Mouse (Mus musculus) heart, postnatal 36 days (tissue): ENCODE measurements around the gene Ermp1. TPM values are rescaled to one million over a fixed set of nuclear protein-coding genes. Genes with fewer than 3 reads are reported as not detected.

Experiments used
- DNase-seq, 2 experiments: peaks; one replicate each; pipeline ENCODE4 v3.0.0; 2021 to 2022
- intact Hi-C: fragments of 180-260 bp; cut with DNase I; formaldehyde crosslinking; loops from one replicate; pipeline ENCODE4 v1.15.1; 2025
- total RNA-seq, 2 experiments: library from RNA; stranded (reverse); gene quantifications; 2 replicates each; pipeline ENCODE4 v1.2.3; 2021

The Ermp1 gene
- total RNA-seq, 2 experiments from 2014 or later = 8.2 to 8.6 TPM

DNA sequence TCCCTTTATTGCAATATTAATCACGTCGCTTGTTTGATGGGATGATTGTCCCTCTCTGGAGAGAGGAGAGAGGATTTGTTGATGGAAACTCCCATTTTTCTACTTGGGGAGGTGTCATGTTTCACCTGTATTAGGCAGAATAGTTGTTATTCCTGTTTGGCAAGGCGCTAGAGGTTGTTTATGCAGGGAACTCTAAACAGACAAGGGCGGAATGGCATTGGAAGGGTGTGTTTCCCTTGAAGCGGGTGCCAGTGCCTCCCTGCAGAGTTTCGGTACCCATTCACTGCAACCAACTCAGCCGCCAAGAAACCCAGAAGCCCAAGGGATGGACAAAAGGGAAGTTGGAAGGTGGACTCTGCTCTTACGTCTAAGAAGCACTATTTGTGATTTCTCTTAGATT, 15.6 kb upstream of the Ermp1 start:
- DNase-seq = no peak

DNA sequence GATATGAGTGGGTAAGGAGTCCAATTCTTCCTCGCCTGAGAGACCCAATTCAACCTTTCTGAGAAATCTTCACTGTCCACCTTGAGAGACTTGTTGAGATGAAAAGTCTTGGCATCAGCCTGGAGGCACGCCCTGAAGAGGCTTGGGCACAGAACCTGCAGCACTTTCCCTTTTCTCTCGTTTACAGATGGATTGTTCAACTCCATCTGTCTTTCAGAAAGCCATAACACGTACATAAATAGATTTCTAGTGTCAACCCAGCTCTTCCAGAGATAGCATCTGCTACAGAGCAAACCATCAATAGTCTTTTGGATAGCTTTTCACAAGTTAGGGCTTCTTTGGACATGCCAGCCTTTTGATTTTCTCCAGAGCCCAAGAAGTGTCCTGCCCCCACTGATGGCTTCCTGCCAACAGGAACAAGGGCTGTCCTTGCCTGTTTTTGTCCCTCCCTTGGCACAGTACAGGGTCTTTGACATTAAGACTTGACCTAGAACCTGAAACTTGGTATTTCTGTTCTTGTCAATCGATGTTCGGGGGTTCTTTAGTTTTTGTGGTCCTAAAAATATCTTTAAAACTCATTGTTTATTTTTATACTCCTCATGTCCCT, 13.9 kb upstream of the Ermp1 start:
- intact Hi-C loops = no loop called here
- DNase-seq = no peak

More for the DNA sequence above, 15.6 kb upstream of the Ermp1 start:
- intact Hi-C loops = no loop called here

DNA sequence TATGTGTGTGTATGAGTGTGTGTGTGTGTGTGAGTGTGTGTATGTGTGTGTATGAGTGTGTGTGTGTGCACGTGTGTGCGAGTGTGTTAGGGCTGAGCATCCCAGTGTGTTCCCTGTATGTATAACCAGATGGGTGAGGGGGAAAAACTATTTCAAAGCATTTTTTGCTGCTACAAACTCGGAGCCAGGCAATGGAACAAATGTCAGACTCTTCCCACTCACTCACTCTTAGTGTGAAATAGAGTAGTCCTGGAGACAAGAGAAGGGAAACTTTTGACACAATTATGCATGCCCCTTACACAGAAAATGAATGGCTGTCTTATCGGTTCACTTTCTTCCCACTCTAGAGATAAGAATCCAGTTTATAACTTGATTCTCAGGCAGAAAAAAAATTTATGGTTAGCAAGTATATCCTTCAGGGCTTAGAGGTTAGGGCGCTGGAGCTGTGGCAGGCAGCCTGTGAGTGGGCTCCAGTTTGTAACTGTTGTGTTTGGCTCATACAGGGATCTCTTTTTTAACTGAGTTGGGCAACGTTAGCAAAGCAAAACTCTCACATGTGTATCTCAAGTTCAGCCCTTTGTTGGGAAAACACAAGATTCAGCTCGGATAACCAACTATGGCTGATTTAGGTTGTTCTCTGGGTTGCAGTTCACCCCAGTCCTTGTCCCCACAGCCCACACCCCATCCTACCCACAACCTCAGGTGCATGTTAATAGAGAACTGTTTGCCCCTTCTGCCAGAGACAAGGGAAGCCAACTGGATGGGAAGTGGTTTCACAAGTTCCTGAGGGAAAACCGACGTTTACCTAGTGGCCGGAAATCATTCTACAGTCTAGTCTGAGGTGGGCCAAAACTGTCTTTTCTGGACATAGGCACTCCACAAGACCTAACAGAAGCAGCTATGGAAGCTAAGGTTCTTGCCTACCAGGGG, 12.9 kb upstream of the Ermp1 start:
- intact Hi-C loops = no loop called here
- no peak for DNase-seq

DNA sequence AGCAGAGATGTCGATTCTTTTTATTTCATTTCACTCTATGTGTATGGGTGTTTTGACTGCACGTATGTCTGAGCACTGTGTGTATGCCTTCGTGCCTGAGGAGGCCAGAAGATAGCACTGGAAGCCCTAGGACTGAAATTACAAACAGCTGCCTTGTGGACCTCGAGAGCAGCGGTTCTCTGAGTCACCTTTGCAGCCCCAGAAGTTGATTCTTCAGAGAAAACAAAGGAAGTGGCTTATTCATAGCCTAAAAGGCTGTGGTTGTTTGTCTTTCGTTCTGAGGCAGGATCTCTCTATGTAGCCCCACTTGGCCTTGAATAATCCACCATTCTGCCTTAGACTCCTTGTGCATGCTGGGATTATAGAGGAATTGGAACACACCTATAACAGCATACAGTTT, 11.5 kb upstream of the Ermp1 start:
- DNase-seq = no peak
- intact Hi-C loops = no loop called here

DNA sequence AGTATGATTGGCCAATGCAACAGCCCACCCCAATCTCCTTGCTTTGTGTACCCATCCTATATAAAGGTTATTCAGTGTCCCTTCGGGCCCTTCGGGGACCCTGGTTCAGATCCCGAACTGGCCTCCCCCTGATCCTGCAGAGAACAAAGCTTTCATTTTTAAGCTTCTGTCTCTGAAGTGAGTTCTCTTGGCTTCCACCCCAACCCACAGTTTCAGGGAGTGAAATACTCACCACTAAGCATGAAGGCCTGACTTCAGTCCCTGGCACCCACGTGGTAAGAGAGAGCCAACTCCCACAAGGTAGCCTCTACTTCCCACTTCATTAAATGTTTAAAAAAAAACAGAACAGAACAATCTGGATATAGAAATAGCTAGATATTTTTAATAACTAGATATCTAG, 10.6 kb upstream of the Ermp1 start:
- DNase-seq = no peak
- intact Hi-C loops = no loop called here

DNA sequence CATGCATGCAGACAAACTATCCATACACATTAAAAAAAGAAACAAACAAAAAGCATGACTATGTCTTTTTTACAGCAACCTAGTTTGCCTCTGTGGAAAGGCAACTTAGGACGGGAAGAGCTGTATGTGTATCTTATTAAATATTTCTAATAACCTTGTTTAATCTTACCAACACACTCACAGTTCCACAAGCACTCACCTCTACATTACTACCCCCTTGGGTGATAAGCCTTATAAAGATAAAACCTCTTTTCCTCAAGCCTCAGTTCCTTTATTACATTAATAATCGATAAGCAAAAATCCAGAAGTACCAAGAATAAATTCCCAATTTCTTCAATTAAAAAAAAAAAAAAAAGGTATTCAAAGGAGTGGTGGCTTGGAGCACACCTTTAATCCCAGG, 9.3 kb upstream of the Ermp1 start:
- no peak for DNase-seq
- intact Hi-C loops = no loop called here

DNA sequence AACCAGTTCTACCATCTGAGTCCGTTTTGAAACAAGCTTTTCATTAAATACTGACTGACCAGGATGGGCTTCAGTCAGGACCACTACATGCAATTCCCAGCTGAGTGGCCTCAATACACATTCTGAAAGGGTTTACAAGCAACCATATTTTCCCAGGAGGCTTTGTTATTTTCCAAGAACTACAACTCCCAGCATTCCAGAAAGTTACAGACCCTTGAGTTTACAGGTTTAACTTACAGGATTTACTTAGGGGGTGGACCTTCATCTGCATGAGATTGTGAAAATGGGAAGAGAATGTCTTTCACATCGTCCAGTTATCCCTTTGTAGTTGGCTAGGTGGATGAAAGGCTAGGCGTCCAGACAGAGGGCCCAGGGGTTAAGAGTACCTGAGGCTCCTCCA, 8.8 kb upstream of the Ermp1 start:
- intact Hi-C loops = no loop called here
- no peak for DNase-seq

DNA sequence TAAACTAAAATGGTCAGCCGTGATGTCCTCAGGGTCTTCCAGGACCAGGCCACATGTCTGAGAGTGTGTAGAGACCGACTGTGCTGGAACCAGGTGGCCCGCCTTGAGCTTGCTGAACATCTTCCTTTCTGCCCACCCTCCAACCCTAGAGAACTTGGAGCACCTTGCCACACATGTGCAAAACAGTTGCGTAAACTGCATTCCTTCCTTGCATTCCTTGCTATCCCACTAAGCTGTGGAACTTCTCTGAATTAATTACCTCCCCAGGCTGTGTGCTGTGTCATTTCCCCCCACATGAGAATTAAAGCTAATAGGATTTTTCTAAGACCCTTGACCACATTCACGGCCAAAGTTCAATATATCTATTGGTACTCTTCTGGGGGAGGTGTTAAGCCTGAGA, 8.4 kb upstream of the Ermp1 start:
- DNase-seq = no peak
- intact Hi-C loops = no loop called here

GRCm38 (mm10) chr19:29656029-29656428, 7.8 kb upstream of the Ermp1 start:
- intact Hi-C loops = no loop called here
- DNase-seq = no peak

DNA sequence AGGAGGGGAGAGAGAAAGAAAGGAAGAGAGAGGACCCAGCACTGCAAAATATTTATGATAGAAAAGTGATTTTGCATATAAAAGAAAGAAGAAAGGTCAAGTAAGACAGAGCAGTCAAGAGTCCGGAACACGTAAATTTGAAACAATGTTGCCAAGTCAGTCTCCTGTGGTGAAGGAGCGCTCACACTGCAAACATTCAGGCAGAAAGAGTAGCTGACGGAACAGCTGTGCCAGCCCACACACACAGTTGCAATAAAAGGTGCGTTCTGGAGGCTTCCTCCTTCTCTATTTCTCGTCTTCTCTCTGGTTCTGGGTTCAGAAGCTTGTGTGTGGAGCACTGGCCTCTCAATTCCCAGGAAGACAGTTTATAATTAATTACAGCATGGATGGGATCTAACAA, 6.9 kb upstream of the Ermp1 start:
- intact Hi-C loops = no loop called here
- no peak for DNase-seq

- intact Hi-C loops = no loop called here
- DNase-seq = no peak
Measured at GRCm38 (mm10) chr19:29653768-29654265, 5.6 kb upstream of the Ermp1 start.

GRCm38 (mm10) chr19:29649683-29650082, 1.5 kb upstream of the Ermp1 start:
- no peak for DNase-seq
- intact Hi-C loops = no loop called here

DNA sequence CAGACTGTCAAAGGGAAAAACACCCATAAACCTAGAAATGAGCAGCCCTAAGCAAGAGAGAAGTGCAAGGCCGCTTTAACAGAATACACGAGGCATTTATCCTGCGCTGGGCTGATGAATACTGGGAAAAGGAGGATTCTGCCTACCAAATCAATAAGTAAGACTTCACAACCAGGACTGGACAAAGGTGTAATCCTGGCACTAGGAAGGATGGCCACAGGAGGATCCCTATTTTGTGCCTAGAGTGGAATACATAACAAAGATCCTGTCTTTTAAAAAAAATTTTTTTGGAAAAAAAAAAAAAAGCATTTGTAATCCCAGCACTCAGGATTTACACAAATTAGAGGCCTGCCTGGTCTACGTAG, 317 bp upstream of the Ermp1 start:
- no peak for DNase-seq
- intact Hi-C loops = no loop called here

DNA sequence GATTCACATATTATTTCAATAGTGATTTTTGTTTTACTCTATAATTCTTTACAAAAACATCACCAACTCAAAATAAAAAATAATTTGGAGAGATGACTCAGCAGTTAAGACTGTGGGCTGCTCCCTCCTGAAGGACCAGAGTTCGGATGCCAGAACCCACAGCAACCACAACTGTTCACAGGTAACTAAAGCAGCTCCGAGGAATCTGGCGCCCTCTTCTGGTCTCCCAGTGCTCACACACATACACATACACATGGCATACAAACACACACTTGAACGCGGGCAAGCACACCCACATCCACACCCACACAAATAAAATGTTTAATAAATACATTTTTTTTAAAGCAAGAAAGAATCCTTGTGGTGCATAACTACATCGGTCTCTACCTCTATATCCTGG, 3.5 kb downstream of the Ermp1 start:
- intact Hi-C loops = no loop called here

GRCm38 (mm10) chr19:29643194-29643922, 4.9 kb downstream of the Ermp1 start:
- DNase-seq = no peak
- intact Hi-C loops = no loop called here

More for the DNA sequence above, 3.5 kb downstream of the Ermp1 start:
- no peak for DNase-seq

- DNase-seq = no peak
- intact Hi-C loops = no loop called here
Measured at GRCm38 (mm10) chr19:29642211-29642610, 6.0 kb downstream of the Ermp1 start.

- no peak for DNase-seq
- intact Hi-C loops = no loop called here
Measured at GRCm38 (mm10) chr19:29641510-29641909, 6.7 kb downstream of the Ermp1 start.

GRCm38 (mm10) chr19:29641055-29641454, 7.2 kb downstream of the Ermp1 start:
- intact Hi-C loops = no loop called here
- DNase-seq = peak; percentile 6 to 12

GRCm38 (mm10) chr19:29612102-29612501, 36.1 kb downstream of the Ermp1 start:
- no peak for DNase-seq
- intact Hi-C loops = no loop called here

- intact Hi-C loops = no loop called here
- no peak for DNase-seq
Measured at GRCm38 (mm10) chr19:29610907-29611306, 37.3 kb downstream of the Ermp1 start.

GRCm38 (mm10) chr19:29608212-29608611, 40.0 kb downstream of the Ermp1 start:
- DNase-seq = no peak
- intact Hi-C loops = no loop called here
